Mouse (Mus musculus) stomach, embryonic 15.5 days (tissue): Measurements from ENCODE around the gene Fam117a. TPM values are rescaled to one million over a fixed set of nuclear protein-coding genes. Genes with fewer than 3 reads are reported as not detected.
"Not testable (repeated sequence)": the region's sequence is repeated elsewhere in the genome, so short reads cannot be mapped to it uniquely, and the experiment has no call there.

Experiments used
- ATAC-seq: fragments of 200-750 bp; cut with Nextera tagmentation; 2 replicates; pipeline ENCODE4 v1.8.0; 2017; ENCODE audit warnings: low read depth, moderate number of reproducible peaks, moderate TSS enrichment; ENCODE audit not compliant: insufficient read depth, low FRiP score
- H3K27ac ChIP-seq: fragments of 300-500 bp; sonication (generic); 2 replicates; pipeline ENCODE4 v1.5.1; 2015; ENCODE audit warnings: mild to moderate bottlenecking, inconsistent platforms
- H3K27me3 ChIP-seq: fragments of 300-500 bp; sonication (generic); replicated peaks from 2 replicates; pipeline ENCODE4 v1.6.1; 2015; ENCODE audit warnings: inconsistent platforms
- H3K36me3 ChIP-seq: fragments of 300-500 bp; sonication (generic); 2 replicates; pipeline ENCODE4 v1.6.1; 2015; ENCODE audit warnings: inconsistent platforms
- H3K4me1 ChIP-seq: fragments of 300-500 bp; sonication (generic); 2 replicates; pipeline ENCODE4 v1.6.1; 2015; ENCODE audit warnings: inconsistent platforms
- H3K4me2 ChIP-seq: fragments of 300-500 bp; sonication (generic); 2 replicates; pipeline ENCODE4 v1.6.1; 2015; ENCODE audit warnings: mild to moderate bottlenecking, inconsistent platforms
- H3K4me3 ChIP-seq: fragments of 300-500 bp; sonication (generic); replicated peaks from 2 replicates; pipeline ENCODE4 v1.5.1; 2015; ENCODE audit warnings: inconsistent platforms
- H3K9ac ChIP-seq: fragments of 300-500 bp; sonication (generic); 2 replicates; pipeline ENCODE4 v1.6.1; 2015; ENCODE audit warnings: inconsistent platforms
- H3K9me3 ChIP-seq: fragments of 300-500 bp; sonication (generic); 2 replicates; pipeline ENCODE4 v1.6.1; 2016; ENCODE audit warnings: inconsistent platforms
- WGBS: fragments of 180-500 bp; shearing (Covaris S2); methylation state at CpG from one replicate; pipeline ENCODE4 v1.1.7; 2015; 5-methylcytosine and 5-hydroxymethylcytosine counted together
- polyA plus RNA-seq: library from polyadenylated mRNA; unstranded; fragments of >200 nt; fragmentation: Nextera tagmentation; extraction: Ambion mirVana; gene quantifications from 2 replicates; pipeline ENCODE4 v1.2.1, GENCODE M21; 2015

Gene Fam117a
- polyA plus RNA-seq, 1 experiment from 2014 or later: 17.5 TPM

DNA sequence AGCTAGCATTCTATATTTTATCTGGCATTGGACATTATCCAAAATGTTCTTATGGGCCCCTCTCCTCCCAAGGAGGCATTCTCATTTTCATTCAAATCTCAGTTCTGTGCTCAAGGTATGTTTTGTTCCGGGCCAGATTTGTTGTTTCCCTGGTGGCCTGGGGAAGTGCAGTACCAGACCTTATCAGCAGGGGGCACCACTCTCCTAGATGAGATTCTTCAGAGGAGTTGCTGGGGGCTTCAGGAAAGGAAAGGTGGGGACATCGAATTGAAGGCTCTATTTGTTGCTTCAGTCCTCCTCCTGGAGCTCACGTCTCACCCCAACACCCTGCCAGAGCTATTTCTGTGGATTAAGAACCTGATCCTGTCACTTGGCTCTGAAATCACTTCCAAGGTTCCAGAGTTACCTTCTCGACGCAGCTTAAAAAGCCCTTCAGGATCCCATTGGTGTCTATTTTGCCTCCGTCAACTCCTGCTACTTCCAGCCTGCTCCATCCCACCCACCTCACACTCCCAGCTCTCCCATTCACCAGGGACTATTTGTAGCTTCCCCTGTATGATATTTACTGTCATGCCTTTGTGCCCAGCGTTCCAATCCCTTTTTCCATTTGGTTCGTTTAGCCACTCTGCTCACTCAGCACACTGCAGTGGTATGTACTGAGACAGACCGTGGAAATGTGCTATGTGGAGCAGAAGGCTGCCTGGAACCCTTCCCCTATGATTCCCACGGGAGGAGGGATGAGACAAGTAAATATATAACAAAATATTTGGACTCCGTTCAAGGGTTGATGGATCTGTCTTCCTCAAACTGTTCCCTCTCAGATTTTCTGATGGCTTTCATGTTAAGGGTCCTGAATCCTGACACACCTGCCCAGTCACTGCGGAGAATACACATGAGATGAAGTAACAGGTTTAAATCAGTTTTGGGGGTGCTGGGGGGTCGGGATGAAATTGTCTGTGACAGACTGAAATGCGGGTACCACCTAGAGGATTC, 61.3 kb downstream of the Fam117a start:
- H3K36me3 ChIP-seq: no peaks in the 10 kb centered on the region
- no peak overlapping the region for H3K9ac ChIP-seq
- ATAC-seq: no peak
- no peaks in the 10 kb centered on the region for H3K27me3 ChIP-seq
- no peak overlapping the region for H3K27ac ChIP-seq
- 51% methylated on average over 14 of the region's 14 CpGs for WGBS
- H3K4me2 ChIP-seq: no peak overlapping the region
- H3K4me1 ChIP-seq: no peaks in the 10 kb centered on the region
- H3K4me3 ChIP-seq: no peak overlapping the region
- no peaks in the 10 kb centered on the region for H3K9me3 ChIP-seq

DNA sequence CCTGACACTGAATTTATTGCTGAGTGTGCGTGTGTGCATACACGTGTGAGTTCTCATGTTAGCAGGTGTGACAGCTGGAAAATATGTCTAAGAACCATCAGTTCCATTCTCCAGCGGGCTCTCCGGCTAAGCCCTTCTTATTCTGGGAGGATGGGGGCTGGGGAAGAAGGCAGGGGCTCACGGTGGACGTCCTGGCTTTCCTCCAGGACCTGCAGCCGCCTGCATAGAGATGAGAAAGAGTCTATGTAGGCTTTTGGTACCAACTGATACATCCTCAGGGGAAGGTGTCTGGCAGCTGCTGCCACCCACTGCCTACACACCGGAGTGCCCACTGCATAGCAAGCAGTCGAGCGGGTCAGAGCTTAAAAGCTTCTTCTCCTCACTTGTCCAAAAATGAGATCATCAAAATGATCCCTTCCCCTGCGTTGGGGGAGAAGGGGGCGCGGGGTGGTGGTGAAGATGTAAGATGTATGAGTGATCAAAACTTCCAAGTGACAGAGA, 62.8 kb downstream of the Fam117a start:
- Histone ChIP-seq H3K36me3 (no peaks in the 10 kb centered on the region), H3K9ac (no peak overlapping the region), H3K4me1 (0 out of 2 replicates have a peak, but pooled peaks cover 3% of the 10 kb centered on the region), H3K9me3 (no peaks in the 10 kb centered on the region), H3K27me3 (no peaks in the 10 kb centered on the region), H3K4me3 (no peak overlapping the region), H3K27ac (no peak overlapping the region), H3K4me2 (no peak overlapping the region)
- ATAC-seq: no peak
- WGBS: 60% methylated on average over 13 of the region's 13 CpGs

DNA sequence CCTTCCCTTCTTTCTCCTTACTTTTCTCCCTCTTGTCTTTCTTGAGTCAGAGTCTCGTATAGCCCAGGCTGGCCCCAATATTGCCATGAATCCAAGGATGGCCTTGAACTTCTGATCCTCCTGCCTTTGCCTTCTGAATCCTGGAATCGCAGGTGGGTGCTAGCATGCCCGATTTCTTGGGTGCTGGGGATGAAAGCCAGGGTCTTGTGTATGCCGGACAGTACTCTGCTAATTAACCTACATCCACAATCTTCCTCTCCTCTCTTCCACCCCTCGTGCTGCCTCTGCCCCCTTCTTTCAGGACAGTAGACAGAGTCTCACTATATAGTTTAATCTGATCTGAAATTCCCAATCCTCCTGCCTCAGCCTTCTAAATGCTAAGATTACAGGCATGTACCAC, 64.8 kb downstream of the Fam117a start:
- Histone ChIP-seq H3K27me3 (no peaks in the 10 kb centered on the region), H3K9ac (no peak overlapping the region), H3K36me3 (no peaks in the 10 kb centered on the region), H3K27ac (no peak overlapping the region), H3K4me2 (no peak overlapping the region), H3K4me3 (no peak overlapping the region), H3K4me1 (0 out of 2 replicates have a peak, but pooled peaks cover 3% of the 10 kb centered on the region), H3K9me3 (no peaks in the 10 kb centered on the region)
- 89% methylated on average over 5 of the region's 5 CpGs for WGBS
- ATAC-seq: no peak

DNA sequence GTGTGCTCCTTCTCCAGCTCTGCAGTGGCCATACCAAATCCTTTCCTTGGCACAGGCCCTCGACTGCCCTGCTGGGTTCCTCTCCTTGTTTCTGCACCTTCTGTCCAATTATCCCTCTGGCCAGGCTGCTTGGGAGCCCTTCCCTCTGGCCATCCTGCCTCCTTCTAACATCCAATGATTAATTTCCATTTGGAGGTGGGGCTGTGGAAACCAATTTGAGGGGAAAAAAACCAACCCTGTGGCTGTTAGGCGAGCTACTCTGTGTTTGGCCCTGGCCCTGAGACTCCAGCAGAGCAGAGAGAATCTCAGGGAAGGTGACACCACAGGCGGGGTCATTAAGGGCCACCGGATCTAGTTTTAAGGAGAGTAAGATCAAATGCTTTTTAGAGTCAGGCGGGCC, 65.4 kb downstream of the Fam117a start:
- WGBS: 36% methylated on average over 5 of the region's 5 CpGs
- H3K9me3 ChIP-seq: no peaks in the 10 kb centered on the region
- H3K27me3 ChIP-seq: no peaks in the 10 kb centered on the region
- no peak overlapping the region for H3K4me3 ChIP-seq
- no peak overlapping the region for H3K9ac ChIP-seq
- H3K4me2 ChIP-seq: no peak overlapping the region
- no peaks in the 10 kb centered on the region for H3K36me3 ChIP-seq
- 0 out of 2 replicates have a peak, but pooled peaks cover 3% of the 10 kb centered on the region for H3K4me1 ChIP-seq
- no peak overlapping the region for H3K27ac ChIP-seq
- no peak for ATAC-seq

DNA sequence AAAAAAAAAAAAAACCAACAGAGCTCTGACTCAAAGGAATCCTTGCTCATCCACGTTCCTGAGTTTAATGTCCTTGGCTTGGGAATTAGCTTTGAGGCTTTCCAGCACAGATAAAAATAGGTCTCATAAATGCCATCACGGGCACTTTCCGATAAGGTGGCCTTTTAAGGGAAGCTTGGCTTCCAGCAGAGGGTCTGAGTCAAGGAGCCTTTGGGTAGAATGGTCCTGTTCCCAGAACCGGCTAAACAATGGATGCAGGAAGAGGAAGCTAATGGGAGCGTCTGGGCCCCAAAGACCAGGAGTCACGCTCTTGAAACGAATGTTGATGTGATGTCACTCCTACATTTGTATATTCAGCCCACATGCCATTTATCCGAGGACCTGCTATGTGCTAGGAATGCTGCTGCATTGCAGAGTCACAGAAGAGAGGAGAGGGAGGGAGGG, 65.9 kb downstream of the Fam117a start:
- Histone ChIP-seq H3K4me1 (0 out of 2 replicates have a peak, but pooled peaks cover 3% of the 10 kb centered on the region), H3K27ac (no peak overlapping the region), H3K4me3 (no peak overlapping the region), H3K36me3 (no peaks in the 10 kb centered on the region), H3K9me3 (no peaks in the 10 kb centered on the region), H3K4me2 (no peak overlapping the region), H3K27me3 (no peaks in the 10 kb centered on the region), H3K9ac (no peak overlapping the region)
- ATAC-seq: no peak
- 31% methylated on average over 8 of the region's 8 CpGs for WGBS

DNA sequence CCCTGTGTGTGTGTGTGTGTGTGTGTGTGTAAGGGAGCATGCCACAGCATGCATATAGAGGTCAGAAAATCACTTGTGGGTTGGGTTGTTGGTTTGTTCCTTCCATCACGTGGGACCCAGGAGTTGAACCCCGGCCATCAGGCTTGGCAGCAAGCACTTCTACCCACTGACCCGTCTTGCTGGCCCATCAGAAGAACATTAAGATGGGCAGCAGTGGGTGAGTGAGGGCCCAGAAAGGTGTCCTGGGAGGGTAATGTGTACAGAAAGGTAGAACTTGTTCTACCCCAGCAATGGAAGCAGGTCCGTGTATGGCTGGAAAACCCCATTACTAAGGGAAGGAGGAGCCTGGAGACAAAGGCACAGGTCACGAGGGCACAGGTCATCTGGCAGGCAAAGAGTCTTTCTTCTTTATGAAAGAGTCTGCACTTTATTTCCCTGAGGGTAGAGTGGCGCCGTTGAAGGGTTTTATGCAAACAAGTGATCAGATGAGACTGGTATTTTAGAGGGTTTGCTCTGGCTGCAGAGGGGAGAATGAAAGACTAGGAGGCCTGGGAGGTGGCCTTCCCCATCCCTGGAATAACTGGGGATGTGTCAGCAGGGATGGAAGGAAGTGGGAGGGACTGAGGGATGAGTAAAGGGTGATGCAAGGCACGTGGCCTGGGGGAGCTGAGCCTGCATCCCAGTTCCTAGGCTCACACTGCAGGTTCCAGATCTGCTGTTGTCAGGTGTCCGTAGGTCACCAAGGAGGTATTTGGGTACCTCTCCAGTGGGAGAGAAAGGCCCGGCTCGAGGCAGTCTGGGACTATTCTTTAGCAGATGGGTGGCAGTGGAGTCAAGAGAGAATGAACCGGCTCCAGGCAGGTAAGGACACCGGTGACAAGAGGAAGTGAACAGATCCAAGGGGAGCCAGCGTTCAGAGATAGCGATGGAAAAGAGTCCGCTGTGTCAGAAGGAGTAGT, 66.8 kb downstream of the Fam117a start:
- ATAC-seq: no peak

DNA sequence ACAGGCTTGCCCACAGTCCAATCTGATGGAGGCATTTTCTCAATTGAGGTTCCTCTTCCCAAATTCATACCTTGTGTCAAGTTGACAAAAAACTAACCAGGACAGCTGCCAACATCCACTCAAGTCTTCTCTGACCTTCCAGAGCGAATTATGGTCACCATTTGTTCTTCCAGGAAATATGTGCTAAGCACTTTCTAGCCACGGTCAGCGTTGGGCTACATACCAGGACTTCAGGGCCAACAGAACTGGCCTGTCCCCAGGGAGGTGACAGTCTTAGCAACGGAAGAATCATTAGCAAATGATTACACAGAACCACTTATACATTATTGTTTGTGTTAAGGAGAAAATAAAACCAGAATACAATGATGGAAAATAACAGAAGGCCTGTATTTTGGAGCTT, 69.0 kb downstream of the Fam117a start:
- H3K4me2 ChIP-seq: no peak overlapping the region
- 0 out of 2 replicates have a peak, but pooled peaks cover 3% of the 10 kb centered on the region for H3K4me1 ChIP-seq
- no peak for ATAC-seq
- no peaks in the 10 kb centered on the region for H3K36me3 ChIP-seq
- WGBS: 72% methylated on average over 4 of the region's 4 CpGs
- H3K4me3 ChIP-seq: no peak overlapping the region
- no peaks in the 10 kb centered on the region for H3K9me3 ChIP-seq
- H3K27me3 ChIP-seq: no peaks in the 10 kb centered on the region
- H3K27ac ChIP-seq: no peak overlapping the region
- no peak overlapping the region for H3K9ac ChIP-seq

More for the DNA sequence above, 66.8 kb downstream of the Fam117a start:
- WGBS: 67% methylated on average over 16 of the region's 16 CpGs
- H3K36me3 ChIP-seq: no peaks in the 10 kb centered on the region
- H3K27ac ChIP-seq: no peak overlapping the region
- H3K9me3 ChIP-seq: no peaks in the 10 kb centered on the region
- no peaks in the 10 kb centered on the region for H3K27me3 ChIP-seq
- no peak overlapping the region for H3K4me2 ChIP-seq
- 0 out of 2 replicates have a peak, but pooled peaks cover 3% of the 10 kb centered on the region for H3K4me1 ChIP-seq
- H3K4me3 ChIP-seq: no peak overlapping the region
- no peak overlapping the region for H3K9ac ChIP-seq

DNA sequence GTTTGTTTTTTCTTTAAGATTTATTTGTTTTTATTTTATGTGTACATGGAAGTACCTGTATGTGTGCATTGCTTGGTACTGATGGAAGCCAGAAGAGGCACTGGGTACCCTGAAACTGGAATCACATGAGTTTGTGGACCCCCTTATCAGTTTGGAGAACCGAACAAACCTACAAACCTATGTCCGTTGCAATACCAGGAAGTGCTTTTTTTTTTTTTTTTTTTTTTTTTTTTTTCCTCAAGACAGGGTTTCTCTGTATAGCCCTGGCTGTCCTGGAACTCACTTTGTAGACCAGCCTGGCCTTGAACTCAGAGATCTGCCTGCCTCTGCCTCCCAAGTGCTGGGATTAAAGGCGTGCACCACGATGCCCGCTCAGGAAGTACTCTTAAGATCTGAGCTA, 69.6 kb downstream of the Fam117a start:
- not testable (repeated sequence) for H3K27ac ChIP-seq, H3K27me3 ChIP-seq, H3K36me3 ChIP-seq, H3K4me2 ChIP-seq, H3K4me1 ChIP-seq, ATAC-seq, H3K4me3 ChIP-seq, H3K9ac ChIP-seq, H3K9me3 ChIP-seq
- WGBS: 83% methylated on average over 5 of the region's 5 CpGs

DNA sequence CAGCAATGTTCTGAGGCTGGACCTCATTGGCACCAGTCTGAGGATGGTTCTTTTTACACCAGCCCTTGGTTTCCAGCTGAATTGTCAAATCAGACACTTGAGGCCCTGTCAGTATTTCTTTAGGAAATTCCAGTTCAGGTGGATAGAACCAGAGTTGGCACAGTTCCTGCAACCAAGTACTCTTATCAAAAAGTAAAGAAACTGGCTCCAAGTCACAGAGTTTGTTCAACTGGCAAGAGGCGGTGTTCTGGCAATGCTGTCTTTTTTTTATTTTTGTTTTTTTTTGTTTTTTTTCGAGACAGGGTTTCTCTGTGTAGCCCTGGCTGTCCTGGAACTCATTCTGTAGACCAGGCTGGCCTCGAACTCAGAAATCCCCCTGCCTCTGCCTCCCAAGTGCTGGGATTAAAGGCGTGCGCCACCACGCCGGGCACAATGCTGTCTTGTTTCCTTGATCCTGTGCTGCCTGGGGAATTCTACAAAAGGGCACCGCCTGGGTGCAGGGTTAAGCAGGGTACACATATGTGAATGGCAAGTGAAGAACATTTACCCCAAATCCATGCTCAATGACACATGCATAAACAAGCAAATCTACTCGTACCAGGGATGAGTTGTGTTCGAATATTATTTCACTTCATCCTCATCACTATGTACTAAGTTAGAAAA, 72.8 kb downstream of the Fam117a start:
- H3K4me1 ChIP-seq: no peaks in the 10 kb centered on the region
- ATAC-seq: no peak
- no peak overlapping the region for H3K4me3 ChIP-seq
- WGBS: 81% methylated on average over 10 of the region's 10 CpGs
- H3K27ac ChIP-seq: no peak overlapping the region
- H3K9ac ChIP-seq: no peak overlapping the region
- H3K36me3 ChIP-seq: no peaks in the 10 kb centered on the region
- no peaks in the 10 kb centered on the region for H3K27me3 ChIP-seq
- no peaks in the 10 kb centered on the region for H3K9me3 ChIP-seq
- H3K4me2 ChIP-seq: no peak overlapping the region

DNA sequence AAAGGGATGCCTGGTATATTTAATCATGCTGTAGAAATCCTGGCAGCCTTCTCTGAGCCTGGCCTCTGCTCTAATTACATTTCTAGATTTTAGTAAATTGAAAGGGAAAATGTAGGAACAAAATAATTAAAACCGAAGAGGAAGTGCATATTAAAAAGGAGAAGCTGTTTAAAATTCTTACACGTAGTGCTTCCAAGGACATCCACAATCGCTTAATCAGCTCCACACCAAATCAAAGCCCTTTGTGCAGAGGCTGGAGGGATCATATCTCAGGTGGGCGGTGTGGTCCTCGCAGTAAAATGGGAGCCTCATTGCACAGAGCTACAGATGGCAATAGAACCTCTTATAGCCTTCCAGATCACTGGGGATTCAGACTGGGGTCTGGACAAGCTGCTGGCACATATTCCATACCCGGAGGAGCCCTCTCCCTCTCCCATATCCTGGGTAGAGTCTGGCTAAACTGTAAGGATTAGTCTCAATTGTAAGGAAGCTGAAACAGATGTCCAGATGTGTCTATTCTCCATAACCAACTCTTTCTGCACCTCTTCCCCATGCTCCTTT, 74.7 kb downstream of the Fam117a start:
- Histone ChIP-seq H3K36me3 (no peaks in the 10 kb centered on the region), H3K4me2 (no peak overlapping the region), H3K4me3 (no peak overlapping the region), H3K9me3 (no peaks in the 10 kb centered on the region), H3K27ac (no peak overlapping the region), H3K9ac (no peak overlapping the region), H3K27me3 (no peaks in the 10 kb centered on the region), H3K4me1 (peaks cover 8% of the 10 kb centered on the region)
- ATAC-seq: no peak
- WGBS: 66% methylated on average over 6 of the region's 6 CpGs

DNA sequence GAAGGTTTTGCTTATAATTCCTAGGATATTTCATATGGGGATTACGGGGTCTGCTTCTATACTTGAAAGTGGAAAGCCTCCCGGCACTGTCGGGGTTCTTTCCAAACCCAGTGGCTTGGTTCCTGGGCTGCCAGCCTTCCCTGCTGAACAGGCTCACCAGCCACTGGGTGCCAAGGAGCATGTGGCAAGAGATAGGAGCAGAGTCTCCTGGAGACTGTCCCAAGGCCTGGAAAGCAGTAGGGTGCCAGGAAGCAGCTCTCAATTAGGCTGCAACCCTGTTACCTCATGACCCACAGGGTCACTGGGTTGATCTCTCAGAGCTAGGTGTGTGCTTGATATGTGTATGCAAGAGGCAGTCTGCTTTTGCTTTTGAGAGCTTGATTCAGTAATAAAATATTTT, 75.8 kb downstream of the Fam117a start:
- no peaks in the 10 kb centered on the region for H3K27me3 ChIP-seq
- no peak overlapping the region for H3K27ac ChIP-seq
- H3K36me3 ChIP-seq: no peaks in the 10 kb centered on the region
- H3K9ac ChIP-seq: no peak overlapping the region
- no peaks in the 10 kb centered on the region for H3K9me3 ChIP-seq
- WGBS: 73% methylated on average over 3 of the region's 3 CpGs
- H3K4me1 ChIP-seq: peaks cover 12% of the 10 kb centered on the region
- no peak overlapping the region for H3K4me2 ChIP-seq
- H3K4me3 ChIP-seq: no peak overlapping the region
- ATAC-seq: no peak
